Mouse (Mus musculus) left cerebral cortex, adult 2 months (tissue): Measurements from ENCODE around the gene Slc45a2. TPM values are rescaled to one million over a fixed set of nuclear protein-coding genes. Genes with fewer than 3 reads are reported as not detected.

ENCODE experiments used
- DNase-seq, 2 experiments: peaks; one replicate each; pipeline ENCODE4 v3.0.0; 2021 to 2022; ENCODE audit warnings: low spot score in 2 of 2, mixed read lengths in 1 of 2; ENCODE audit errors: extremely low spot score in 1 of 2
- H3K27ac ChIP-seq: fragments of 200-600 bp; 2 replicates; pipeline ENCODE4 v1.8.1; 2022
- H3K4me3 ChIP-seq: fragments of 200-600 bp; 2 replicates; pipeline ENCODE4 v1.8.1; 2022
- CTCF ChIP-seq: fragments of 200-600 bp; IDR thresholded peaks from 2 replicates; pipeline ENCODE4 v1.8.1; 2022; ENCODE audit warnings: antibody characterized with exemption, mild to moderate bottlenecking, moderate library complexity
- intact Hi-C: fragments of 180-260 bp; cut with DNase I; formaldehyde crosslinking; loops from one replicate; pipeline ENCODE4 v1.15.1; 2025
- total RNA-seq, 2 experiments: library from RNA; stranded (reverse); gene quantifications; 2 replicates each; pipeline ENCODE4 v1.2.3; 2021

Slc45a2 gene
- total RNA-seq, 2 experiments from 2014 or later: 0.19 TPM; not detected in 1

DNA sequence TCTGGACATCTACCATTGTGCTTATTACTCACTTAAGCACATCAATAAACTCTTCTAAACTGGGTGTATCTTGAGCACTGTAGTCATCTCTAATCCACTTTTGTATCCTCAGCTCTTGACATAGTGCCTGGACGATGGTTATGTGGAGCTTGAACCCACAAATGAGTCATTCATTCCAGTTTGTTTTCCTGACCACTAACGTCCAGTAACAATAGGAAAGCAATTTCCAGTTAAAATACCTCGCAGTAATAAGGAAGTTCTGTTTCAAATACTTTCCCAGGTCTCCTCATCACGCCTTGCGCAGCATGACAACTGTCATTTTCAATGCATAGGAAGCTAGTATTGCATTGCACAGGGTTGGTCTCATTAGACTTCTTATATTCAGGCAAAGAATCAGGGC, 42.3 kb downstream of the Slc45a2 start:
- no peak for DNase-seq
- H3K4me3 ChIP-seq: no peak overlapping the region
- TF ChIP-seq CTCF: no peak
- H3K27ac ChIP-seq: no peak overlapping the region
- intact Hi-C loops: loop anchor here (1.0 kb wide), 1 partner anchor 9 kb away; no protein-coding TSS in a partner anchor

DNA sequence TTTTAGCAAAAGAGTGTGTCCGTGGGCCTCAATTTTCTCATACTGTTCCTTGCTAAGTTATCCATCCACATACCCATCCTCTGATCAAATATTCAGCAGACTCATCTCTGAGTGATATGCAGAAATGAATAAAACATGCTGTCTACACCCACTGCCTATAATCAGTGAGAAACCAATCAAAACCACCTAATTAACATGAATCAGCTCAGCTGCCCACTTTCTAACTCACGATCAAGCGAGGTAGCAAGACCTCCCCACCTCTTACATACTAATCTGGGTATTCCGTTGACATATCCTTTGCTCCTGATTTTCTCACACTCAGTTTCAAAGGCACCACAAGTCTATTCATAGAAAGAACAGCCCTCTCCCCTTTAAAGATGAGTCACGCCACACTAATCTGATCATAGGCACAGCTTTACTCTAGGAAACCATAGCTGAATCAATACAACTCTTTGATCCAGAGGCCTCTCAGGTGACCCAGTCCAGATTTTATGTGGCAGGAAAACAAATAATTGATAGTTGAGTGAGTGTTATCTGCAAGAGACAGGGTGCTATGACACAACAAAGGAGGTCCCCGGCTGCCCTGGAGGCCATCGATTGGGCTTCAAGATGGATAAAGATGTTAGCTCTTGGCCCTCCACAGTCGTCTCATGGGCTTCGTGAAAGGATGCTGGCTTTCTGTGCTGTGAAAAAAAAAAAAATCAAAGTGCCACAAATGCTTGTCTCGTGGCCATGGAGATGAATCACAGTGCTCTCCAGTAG, 53.3 kb downstream of the Slc45a2 start:
- no peak overlapping the region for H3K27ac ChIP-seq
- intact Hi-C loops: no loop called here
- no peak for TF ChIP-seq CTCF
- no peak for DNase-seq
- H3K4me3 ChIP-seq: no peak overlapping the region

DNA sequence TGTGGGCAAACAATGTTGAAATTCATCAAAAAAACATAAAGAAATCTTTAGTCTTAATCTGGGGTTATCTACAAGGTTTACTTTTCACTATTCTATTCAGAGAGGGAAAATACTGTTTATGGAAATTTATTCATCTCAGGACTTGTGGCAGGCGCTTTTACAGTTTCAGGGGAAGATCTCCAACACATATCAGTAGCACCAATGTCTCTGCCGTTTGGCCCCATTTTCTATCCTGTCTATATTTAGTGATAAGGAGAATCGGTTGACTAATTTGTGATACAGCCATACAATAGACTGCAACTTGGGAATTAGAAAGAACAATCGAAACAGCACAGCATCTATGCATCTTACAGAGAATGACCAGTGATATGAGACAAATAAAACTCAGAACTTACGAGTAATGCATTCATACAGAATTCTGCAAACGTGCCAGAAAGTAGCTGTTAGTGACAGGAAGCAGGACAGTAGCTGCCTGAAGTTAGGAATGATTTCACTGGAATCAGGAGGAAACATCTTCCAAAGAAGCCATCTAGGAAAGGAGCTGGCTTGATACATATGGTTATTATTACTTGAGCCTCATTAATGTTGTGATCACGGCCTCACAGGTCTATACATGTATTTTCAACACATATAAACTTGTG, 54.0 kb downstream of the Slc45a2 start:
- no peak for TF ChIP-seq CTCF
- intact Hi-C loops: no loop called here
- H3K27ac ChIP-seq: no peak overlapping the region
- DNase-seq: no peak
- no peak overlapping the region for H3K4me3 ChIP-seq

GRCm38 (mm10) chr15:11062903-11063302, 62.4 kb downstream of the Slc45a2 start:
- no peak for DNase-seq
- no peak for TF ChIP-seq CTCF
- intact Hi-C loops: no loop called here
- Histone ChIP-seq H3K4me3 (no peak overlapping the region), H3K27ac (no peak overlapping the region)

DNA sequence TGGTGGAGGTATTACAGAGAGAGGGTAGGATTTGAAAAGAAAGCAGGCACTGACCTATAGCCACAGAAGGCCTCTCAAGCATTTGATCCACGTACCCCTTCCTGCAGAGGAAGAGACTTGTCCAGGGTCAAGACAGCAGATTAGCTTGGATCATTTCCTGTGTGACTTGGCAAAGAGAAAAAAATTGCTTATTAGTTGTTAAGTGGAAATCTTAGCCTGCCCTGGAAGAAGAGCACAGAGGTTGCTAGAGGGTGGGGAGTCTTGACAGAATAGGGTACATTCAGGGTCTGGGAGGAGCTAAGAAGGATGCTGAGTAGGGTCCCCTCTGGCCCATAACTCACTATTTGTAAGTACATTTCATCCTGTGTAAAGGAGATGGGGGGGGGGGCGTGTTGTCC, 63.6 kb downstream of the Slc45a2 start:
- H3K4me3 ChIP-seq: no peak overlapping the region
- DNase-seq: peak in 1 of 2 experiments; percentile 1
- no peak for TF ChIP-seq CTCF
- intact Hi-C loops: no loop called here
- H3K27ac ChIP-seq: no peak overlapping the region

- no peak within 1 kb of the TSS for H3K27ac ChIP-seq
- TF ChIP-seq CTCF: no peak
- intact Hi-C loops: no loop called here
- peak within 1 kb of the TSS; percentile 18; the same call in 1 of the 2 replicates for H3K4me3 ChIP-seq
- DNase-seq: no peak
These were observed 64.3 kb downstream of the Slc45a2 start, which contains the start of gene Adamts12 for GRCm38 (mm10) chr15:11064558-11065411. TSS of gene Adamts12 (plus strand) at chr15:11064790.

DNA sequence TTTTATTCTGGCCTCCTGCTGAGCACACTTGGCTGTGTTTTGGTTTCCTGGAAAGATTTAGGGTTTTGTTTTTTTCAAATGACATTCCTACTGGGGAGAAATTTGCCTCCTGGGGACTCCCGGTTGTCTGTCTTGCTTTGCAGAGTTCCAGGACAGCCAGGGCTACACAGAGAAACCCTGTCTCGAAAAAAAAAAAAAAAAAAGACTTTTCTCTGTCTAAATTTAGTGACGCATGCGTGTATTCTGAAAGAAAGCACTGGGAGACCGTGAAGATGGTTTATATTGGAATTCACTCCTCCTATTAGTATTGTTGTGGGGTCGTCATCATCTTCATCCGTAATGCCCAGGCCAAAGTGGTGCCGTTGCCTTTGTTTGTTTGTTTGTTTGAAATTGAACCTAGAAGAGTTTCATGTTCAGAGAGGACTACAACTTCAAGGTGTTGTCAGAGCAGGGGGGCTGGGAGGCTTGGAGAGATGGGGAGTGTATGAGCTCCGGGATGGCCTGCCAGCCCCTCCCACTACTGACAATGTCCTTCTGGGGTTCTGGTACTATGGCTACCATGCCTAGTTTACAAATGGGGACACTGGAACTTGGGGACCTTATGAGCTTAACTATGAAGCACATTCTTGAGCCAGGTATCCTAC, 65.1 kb downstream of the Slc45a2 start:
- DNase-seq: no peak
- intact Hi-C loops: no loop called here
- no peak overlapping the region for H3K27ac ChIP-seq
- no peak for TF ChIP-seq CTCF
- no peak overlapping the region; the same call in 1 of the 2 replicates for H3K4me3 ChIP-seq

- Histone ChIP-seq H3K27ac (no peak overlapping the region), H3K4me3 (no peak overlapping the region)
- intact Hi-C loops: no loop called here
- DNase-seq: no peak
- no peak for TF ChIP-seq CTCF
These were observed 65.8 kb downstream of the Slc45a2 start for GRCm38 (mm10) chr15:11066299-11066698.

GRCm38 (mm10) chr15:11067891-11068290, 67.4 kb downstream of the Slc45a2 start:
- intact Hi-C loops: no loop called here

DNA sequence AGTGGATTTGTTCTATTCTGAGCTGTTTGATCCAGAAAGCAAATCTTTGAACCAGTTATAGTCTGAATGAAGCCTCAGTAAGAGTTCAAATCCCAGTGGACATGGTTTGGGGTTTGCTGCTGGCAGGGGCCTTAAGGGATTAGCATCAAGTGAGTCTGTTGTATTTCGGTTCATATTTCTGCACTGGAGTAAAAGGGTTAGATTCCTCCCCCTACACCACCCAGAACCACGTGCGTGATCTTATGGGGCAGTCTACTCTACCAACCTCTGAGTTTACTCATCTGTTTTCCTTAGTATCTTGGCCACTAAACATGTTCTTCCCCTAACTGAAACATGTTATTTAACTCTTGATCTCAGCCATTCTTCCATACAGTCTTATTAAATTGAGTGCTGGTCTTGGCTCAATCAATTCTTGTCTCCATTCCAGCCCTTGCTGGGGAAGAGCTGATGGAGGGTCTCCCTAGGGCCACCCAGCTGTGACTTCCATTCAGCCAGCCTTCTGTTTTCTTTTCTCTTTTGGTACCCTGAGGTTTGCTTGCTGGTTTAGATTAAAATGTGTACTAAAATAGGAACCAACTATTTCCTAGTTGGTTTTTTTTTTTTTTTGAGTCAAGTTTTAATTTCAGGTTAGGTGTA, 75.3 kb downstream of the Slc45a2 start:
- no peak overlapping the region for H3K4me3 ChIP-seq
- intact Hi-C loops: no loop called here
- TF ChIP-seq CTCF: no peak
- H3K27ac ChIP-seq: no peak overlapping the region
- no peak for DNase-seq

More at GRCm38 (mm10) chr15:11067891-11068290, 67.4 kb downstream of the Slc45a2 start:
- DNase-seq: peak in 1 of 2 experiments; percentile 2
- no peak overlapping the region for H3K27ac ChIP-seq
- no peak for TF ChIP-seq CTCF
- no peak overlapping the region for H3K4me3 ChIP-seq

Other genes with a start within 250 kb of the Slc45a2 start
- under 1 TPM in 1 of 2 experiments, not detected in 1; 0.14 TPM for gene C1qtnf3, start 48.4 kb upstream of the Slc45a2 start, total RNA-seq
- gene Amacr, start 19.0 kb upstream of the Slc45a2 start, total RNA-seq: 10 to 100 TPM; 11.2 to 11.9 TPM
- 1 to 10 TPM; 3.1 to 3.8 TPM for gene Rxfp3, start 37.3 kb downstream of the Slc45a2 start, total RNA-seq
- under 1 TPM; 0.48 to 0.58 TPM for gene Adamts12, start 64.1 kb downstream of the Slc45a2 start, total RNA-seq